ENCODE assay signal across 15 mouse cellular contexts in the genomic region with DNA sequence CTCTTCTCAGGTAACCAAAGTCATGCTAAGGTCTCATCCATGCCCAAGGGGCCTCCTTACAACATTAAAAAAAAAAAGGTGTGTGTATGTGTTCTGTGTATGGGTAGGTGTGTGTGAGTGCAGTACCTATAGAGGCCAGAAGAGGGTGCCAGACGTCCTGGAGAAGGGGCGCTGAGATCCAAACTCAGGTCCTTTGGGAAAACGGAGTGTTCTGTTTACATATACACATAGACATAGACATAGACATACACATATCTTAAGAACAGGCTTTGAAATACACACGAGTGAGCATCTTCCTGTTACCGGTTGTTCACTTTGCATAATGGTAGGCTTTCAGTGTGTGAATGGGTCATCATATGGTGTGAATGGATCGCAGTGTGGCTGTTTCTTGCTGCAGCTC. TPM values are rescaled to one million over a fixed set of nuclear protein-coding genes. Genes with fewer than 3 reads are reported as not detected.
DNase-seq lines count a peak whose midpoint lies in the region; ATAC-seq and TF ChIP-seq lines count a peak whose summit lies in the region.
"Had no signal": no experiment of that assay in that cellular context is flagged by ENCODE, and none has a peak within 500 bp of the region (broad histone marks: within the 10 kb centered on the region; RNA-seq: fewer than 3 reads in every experiment).

No protein-coding gene starts in this region.

- WGBS in hindbrain, postnatal 0 days: 92% methylated on average over 6 of the region's 6 CpGs
- WGBS in hindbrain, embryonic 10.5 days: 94% methylated on average over 6 of the region's 6 CpGs
- WGBS in lung, embryonic 15.5 days: 88% methylated on average over 6 of the region's 6 CpGs

- no peak overlapping the region for H3K27ac ChIP-seq in hindbrain, postnatal 0 days
- H3K27ac ChIP-seq in hindbrain, embryonic 10.5 days: no peak overlapping the region
- peak overlapping the region; percentile 99 for H3K27ac ChIP-seq in lung, embryonic 15.5 days
- H3K27ac ChIP-seq in ES-Bruce4 (ENCODE audit: insufficient read depth, low read length): no peak overlapping the region
- H3K27ac ChIP-seq in bone marrow macrophage, adult 2 months (ENCODE audit: insufficient read depth, low read depth, low read length): no peak overlapping the region
- H3K27ac ChIP-seq: embryonic facial prominence, embryonic 12.5 days; forebrain, embryonic 12.5 days; midbrain, embryonic 15.5 days had no signal

- TF ChIP-seq POLR2A in ES-Bruce4 (IDR thresholded peaks at IDR 0.05; ENCODE audit: insufficient read depth, low read length): no peak
- no peak for TF ChIP-seq POLR2A in bone marrow macrophage, adult 2 months (IDR thresholded peaks at IDR 0.05; ENCODE audit: borderline replicate concordance, low read depth, low read length)

- H3K4me3 ChIP-seq in hindbrain, postnatal 0 days (ENCODE audit: low read length): no peak overlapping the region
- no peak overlapping the region for H3K4me3 ChIP-seq in hindbrain, embryonic 10.5 days
- H3K4me3 ChIP-seq in lung, embryonic 15.5 days: no peak overlapping the region
- H3K4me3 ChIP-seq in ES-Bruce4 (ENCODE audit: low read depth, low read length): no peak overlapping the region
- H3K4me3 ChIP-seq in bone marrow macrophage, adult 2 months (ENCODE audit: insufficient read depth, low read length): no peak overlapping the region
- H3K4me3 ChIP-seq: embryonic facial prominence, embryonic 12.5 days; forebrain, embryonic 12.5 days; midbrain, embryonic 15.5 days had no signal

- peaks cover 13% of the 10 kb centered on the region; the same call in 1 of the 2 replicates for H3K4me1 ChIP-seq in hindbrain, postnatal 0 days (ENCODE audit: insufficient read depth, low read length)
- peaks cover 26% of the 10 kb centered on the region for H3K4me1 ChIP-seq in hindbrain, embryonic 10.5 days (replicated peaks)
- H3K4me1 ChIP-seq in lung, embryonic 15.5 days: peaks cover 29% of the 10 kb centered on the region
- no peaks in the 10 kb centered on the region for H3K4me1 ChIP-seq in ES-Bruce4 (ENCODE audit: control insufficient read depth, insufficient read depth, low read length)
- peaks cover 7% of the 10 kb centered on the region; the same call in 1 of the 2 replicates for H3K4me1 ChIP-seq in bone marrow macrophage, adult 2 months (ENCODE audit: control insufficient read depth, insufficient read depth, low read length)

- TF ChIP-seq CTCF in hindbrain, postnatal 0 days (IDR thresholded peaks at IDR 0.05; ENCODE audit: low read depth): peak; percentile 40
- TF ChIP-seq CTCF in ES-Bruce4 (IDR thresholded peaks at IDR 0.05; ENCODE audit: low read depth, low read length): peak; percentile 67
- 0 out of 2 replicates have a peak, but pooled peaks have one; percentile 29 for TF ChIP-seq CTCF in bone marrow macrophage, adult 2 months (IDR thresholded peaks at IDR 0.05; ENCODE audit: low read depth, low read length)

- no peak overlapping the region for H3K4me2 ChIP-seq in hindbrain, postnatal 0 days (ENCODE audit: low read depth, low read length)
- H3K4me2 ChIP-seq in lung, embryonic 15.5 days: no peak overlapping the region
- H3K4me2 ChIP-seq: embryonic facial prominence, embryonic 12.5 days; forebrain, embryonic 12.5 days; midbrain, embryonic 15.5 days had no signal

- no peak for ATAC-seq in hindbrain, postnatal 0 days
- ATAC-seq in lung, embryonic 15.5 days (ENCODE audit: borderline replicate concordance, extremely low read depth, low FRiP score, low TSS enrichment): no peak
- no peak for ATAC-seq in erythroid progenitor cell, adult 5-6 weeks (replicated peaks; ENCODE audit: low FRiP score, poor library complexity, severe bottlenecking)
- ATAC-seq: midbrain, embryonic 15.5 days had no signal

- no peak for DNase-seq in hindbrain, postnatal 0 days (ENCODE audit: low spot score)
- DNase-seq in hindbrain, embryonic 10.5 days (ENCODE audit: low spot score): no peak
- no peak for DNase-seq in lung, postnatal 4 days
- no peak for DNase-seq in urinary bladder, adult 18-20 months (ENCODE audit: low spot score in 2 of 2)
- DNase-seq: cerebellum, adult 9-10 months; kidney, adult 9 months; lung, postnatal 14 days had no signal

- no peak for TF ChIP-seq EP300 in ES-Bruce4 (IDR thresholded peaks at IDR 0.05; ENCODE audit: insufficient read depth, low read depth, low read length)

- H3K9me3 ChIP-seq in hindbrain, postnatal 0 days (ENCODE audit: low read length): 0 out of 2 replicates have a peak, but pooled peaks cover 2% of the 10 kb centered on the region
- peaks cover 5% of the 10 kb centered on the region; the same call in 1 of the 2 replicates for H3K9me3 ChIP-seq in hindbrain, embryonic 10.5 days
- no peaks in the 10 kb centered on the region for H3K9me3 ChIP-seq in lung, embryonic 15.5 days
- no peaks in the 10 kb centered on the region for H3K9me3 ChIP-seq in ES-Bruce4 (replicated peaks; ENCODE audit: control insufficient read depth, insufficient read depth, low read length, poor library complexity, severe bottlenecking)
- H3K9me3 ChIP-seq: midbrain, embryonic 15.5 days had no signal

- no peak overlapping the region for H3K9ac ChIP-seq in hindbrain, postnatal 0 days (replicated peaks; ENCODE audit: low read length)
- H3K9ac ChIP-seq in lung, embryonic 15.5 days: no peak overlapping the region
- no peak overlapping the region for H3K9ac ChIP-seq in ES-Bruce4 (ENCODE audit: low read depth, poor library complexity, severe bottlenecking)
- H3K9ac ChIP-seq: embryonic facial prominence, embryonic 12.5 days; forebrain, embryonic 12.5 days; midbrain, embryonic 15.5 days had no signal

- H3K36me3 ChIP-seq in hindbrain, postnatal 0 days (ENCODE audit: insufficient read depth, low read length): peaks cover 4% of the 10 kb centered on the region; the same call in 1 of the 2 replicates
- H3K36me3 ChIP-seq in hindbrain, embryonic 10.5 days: peaks cover 21% of the 10 kb centered on the region
- H3K36me3 ChIP-seq in lung, embryonic 15.5 days: no peaks in the 10 kb centered on the region; the same call in 1 of the 2 replicates
- no peaks in the 10 kb centered on the region for H3K36me3 ChIP-seq in ES-Bruce4 (ENCODE audit: control insufficient read depth, insufficient read depth, low read length, poor library complexity, severe bottlenecking)

- no peaks in the 10 kb centered on the region for H3K27me3 ChIP-seq in hindbrain, postnatal 0 days (ENCODE audit: insufficient read depth, low read length)
- no peaks in the 10 kb centered on the region for H3K27me3 ChIP-seq in hindbrain, embryonic 10.5 days (ENCODE audit: insufficient read depth, poor library complexity, severe bottlenecking)
- no peaks in the 10 kb centered on the region for H3K27me3 ChIP-seq in lung, embryonic 15.5 days
- no peaks in the 10 kb centered on the region for H3K27me3 ChIP-seq in ES-Bruce4 (ENCODE audit: control insufficient read depth, insufficient read depth, low read length, poor library complexity, severe bottlenecking)
- H3K27me3 ChIP-seq: embryonic facial prominence, embryonic 12.5 days; forebrain, embryonic 12.5 days; midbrain, embryonic 15.5 days had no signal

RNA-seq across cellular contexts. Expression of gene Sumo3, which starts 1.8 kb away (rescaled TPM):
- 217 and 218 TPM in 2 replicates for total RNA-seq in hindbrain, postnatal 0 days (2014; rRNA removed)
- polyA plus RNA-seq in hindbrain, postnatal 0 days (2015; fragmentation: Nextera tagmentation; extraction: Ambion mirVana): 330 and 348 TPM in 2 replicates
- 336 and 389 TPM in 2 replicates for polyA plus RNA-seq in hindbrain, embryonic 10.5 days (2016; fragmentation: Nextera tagmentation; extraction: Ambion mirVana)
- 350 and 361 TPM in 2 replicates for polyA plus RNA-seq in lung, embryonic 15.5 days (2015; fragmentation: Nextera tagmentation; extraction: Ambion mirVana)
- 218 and 242 TPM in 2 replicates for polyA plus RNA-seq in ES-Bruce4 (2011; ENCODE audit: insufficient read depth, insufficient read length, low read depth, missing spikeins)
- polyA plus RNA-seq in bone marrow macrophage, adult 2 months (2012; ENCODE audit: insufficient read depth, insufficient read length, missing spikeins): 165 and 203 TPM in 2 replicates
- 9.2 and 14.8 TPM in 2 replicates for total RNA-seq in erythroid progenitor cell, adult 5-6 weeks (2015; ENCODE audit: low replicate concordance)
- 21.1 and 33.6 TPM in 2 replicates for total RNA-seq in erythroid progenitor cell, adult 5-6 weeks (2017; ENCODE audit: low replicate concordance)

RNA-seq across cellular contexts. Expression of gene Gm49325, which starts 1.9 kb away (rescaled TPM):
- 4.0 TPM in 1 of 2 replicates, not detected in the other for total RNA-seq in hindbrain, postnatal 0 days (2014; rRNA removed)
- polyA plus RNA-seq in hindbrain, postnatal 0 days (2015; fragmentation: Nextera tagmentation; extraction: Ambion mirVana): 11.1 and 12.8 TPM in 2 replicates
- polyA plus RNA-seq in hindbrain, embryonic 10.5 days (2016; fragmentation: Nextera tagmentation; extraction: Ambion mirVana): 4.4 TPM in 1 of 2 replicates, not detected in the other
- polyA plus RNA-seq in lung, embryonic 15.5 days (2015; fragmentation: Nextera tagmentation; extraction: Ambion mirVana): 0.99 and 1.9 TPM in 2 replicates
- polyA plus RNA-seq in ES-Bruce4 (2011; ENCODE audit: insufficient read depth, insufficient read length, low read depth, missing spikeins): 50.7 and 57.6 TPM in 2 replicates
- polyA plus RNA-seq in bone marrow macrophage, adult 2 months (2012; ENCODE audit: insufficient read depth, insufficient read length, missing spikeins): 40.9 and 41.8 TPM in 2 replicates
- not detected in 2 replicates for total RNA-seq in erythroid progenitor cell, adult 5-6 weeks (2015; ENCODE audit: low replicate concordance)
- total RNA-seq in erythroid progenitor cell, adult 5-6 weeks (2017; ENCODE audit: low replicate concordance): not detected in 2 replicates
- polyA plus RNA-seq: hindbrain, embryonic 11.5 days; midbrain, embryonic 15.5 days had no signal

RNA-seq across cellular contexts. Expression of gene Ube2g2, which starts 18.0 kb away (rescaled TPM):
- 45.1 and 48.3 TPM in 2 replicates for total RNA-seq in hindbrain, postnatal 0 days (2014; rRNA removed)
- 65.8 and 73.8 TPM in 2 replicates for polyA plus RNA-seq in hindbrain, postnatal 0 days (2015; fragmentation: Nextera tagmentation; extraction: Ambion mirVana)
- 100 and 103 TPM in 2 replicates for polyA plus RNA-seq in hindbrain, embryonic 10.5 days (2016; fragmentation: Nextera tagmentation; extraction: Ambion mirVana)
- polyA plus RNA-seq in lung, embryonic 15.5 days (2015; fragmentation: Nextera tagmentation; extraction: Ambion mirVana): 73.8 and 74.3 TPM in 2 replicates
- polyA plus RNA-seq in ES-Bruce4 (2011; ENCODE audit: insufficient read depth, insufficient read length, low read depth, missing spikeins): 40.2 and 43.2 TPM in 2 replicates
- 57.9 and 61.2 TPM in 2 replicates for polyA plus RNA-seq in bone marrow macrophage, adult 2 months (2012; ENCODE audit: insufficient read depth, insufficient read length, missing spikeins)
- total RNA-seq in erythroid progenitor cell, adult 5-6 weeks (2015; ENCODE audit: low replicate concordance): 6.8 and 9.6 TPM in 2 replicates
- total RNA-seq in erythroid progenitor cell, adult 5-6 weeks (2017; ENCODE audit: low replicate concordance): 10.4 and 11.3 TPM in 2 replicates

RNA-seq across cellular contexts. Expression of gene Pttg1ip, which starts 22.6 kb away (rescaled TPM):
- 85.9 and 94.0 TPM in 2 replicates for total RNA-seq in hindbrain, postnatal 0 days (2014; rRNA removed)
- polyA plus RNA-seq in hindbrain, postnatal 0 days (2015; fragmentation: Nextera tagmentation; extraction: Ambion mirVana): 87.3 and 87.5 TPM in 2 replicates
- 66.6 and 67.2 TPM in 2 replicates for polyA plus RNA-seq in hindbrain, embryonic 10.5 days (2016; fragmentation: Nextera tagmentation; extraction: Ambion mirVana)
- 118 and 122 TPM in 2 replicates for polyA plus RNA-seq in lung, embryonic 15.5 days (2015; fragmentation: Nextera tagmentation; extraction: Ambion mirVana)
- polyA plus RNA-seq in ES-Bruce4 (2011; ENCODE audit: insufficient read depth, insufficient read length, low read depth, missing spikeins): 83.2 and 89.6 TPM in 2 replicates
- polyA plus RNA-seq in bone marrow macrophage, adult 2 months (2012; ENCODE audit: insufficient read depth, insufficient read length, missing spikeins): 98.5 and 102 TPM in 2 replicates
- 62.5 and 73.9 TPM in 2 replicates for total RNA-seq in erythroid progenitor cell, adult 5-6 weeks (2015; ENCODE audit: low replicate concordance)
- total RNA-seq in erythroid progenitor cell, adult 5-6 weeks (2017; ENCODE audit: low replicate concordance): 34.0 and 59.3 TPM in 2 replicates
